Mouse (Mus musculus) stomach, postnatal 0 days (tissue): Measurements from ENCODE around the gene Col9a3.

Source experiments
- CTCF ChIP-seq: IDR thresholded peaks from 2 replicates; pipeline ENCODE4 v1.5.1; 2016; ENCODE audit warnings: antibody characterized with exemption, low read depth, mild to moderate bottlenecking, moderate library complexity
- EP300 ChIP-seq: optimal IDR thresholded peaks from 2 replicates; pipeline ENCODE3; 2016; ENCODE audit warnings: antibody characterized with exemption

DNA sequence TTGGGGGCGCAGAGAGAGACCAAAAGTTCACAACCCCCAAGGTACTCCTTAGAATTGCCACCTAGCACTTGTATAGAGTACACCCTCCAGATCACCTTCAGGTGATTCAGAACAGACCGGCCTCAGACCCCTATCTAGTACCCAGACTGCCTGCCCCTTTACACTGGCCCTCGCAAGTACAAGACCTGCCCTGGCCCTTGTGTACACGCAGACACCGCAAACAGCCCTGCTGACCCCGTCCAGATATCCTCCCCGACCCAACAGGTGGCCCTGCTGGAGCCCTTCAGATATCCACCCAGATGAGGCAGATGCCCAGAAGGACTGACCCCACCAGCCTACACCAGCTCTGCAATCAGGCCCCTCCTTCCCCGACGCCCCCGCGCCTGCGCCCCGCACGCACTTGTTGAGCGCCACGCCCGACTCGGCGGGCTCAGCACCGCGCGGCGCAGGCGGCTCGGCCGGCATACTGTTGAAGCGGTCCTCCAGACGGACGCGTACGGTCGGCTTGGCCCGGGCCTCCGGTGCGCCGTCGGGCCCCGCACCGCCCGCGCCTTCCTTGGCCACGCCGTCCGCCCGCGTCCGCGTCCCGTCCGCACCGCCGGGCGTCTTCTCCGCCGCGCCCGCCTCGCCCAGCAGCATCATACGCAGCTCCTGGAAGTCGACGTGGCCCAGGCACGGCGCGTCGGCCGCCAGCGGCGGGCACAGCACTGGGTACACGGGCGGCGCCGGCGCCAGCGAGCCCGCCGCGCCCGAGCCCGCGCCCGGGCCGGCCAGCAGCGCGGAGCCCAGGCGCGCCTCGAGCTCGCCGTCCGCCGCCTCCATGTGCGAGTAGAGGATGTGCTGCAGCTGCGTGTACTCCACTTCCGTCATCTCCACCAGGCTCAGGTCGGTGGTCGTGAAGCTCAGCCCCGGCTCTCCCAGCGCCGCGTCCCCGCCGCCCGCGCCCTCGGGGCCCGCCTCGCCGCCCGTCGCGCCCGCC lies 44.3 kb downstream of the Col9a3 start:
- TF ChIP-seq CTCF, result no peak
- TF ChIP-seq EP300, result no peak
